Mouse (Mus musculus): Measurements from ENCODE around the gene Nin.

DNA sequence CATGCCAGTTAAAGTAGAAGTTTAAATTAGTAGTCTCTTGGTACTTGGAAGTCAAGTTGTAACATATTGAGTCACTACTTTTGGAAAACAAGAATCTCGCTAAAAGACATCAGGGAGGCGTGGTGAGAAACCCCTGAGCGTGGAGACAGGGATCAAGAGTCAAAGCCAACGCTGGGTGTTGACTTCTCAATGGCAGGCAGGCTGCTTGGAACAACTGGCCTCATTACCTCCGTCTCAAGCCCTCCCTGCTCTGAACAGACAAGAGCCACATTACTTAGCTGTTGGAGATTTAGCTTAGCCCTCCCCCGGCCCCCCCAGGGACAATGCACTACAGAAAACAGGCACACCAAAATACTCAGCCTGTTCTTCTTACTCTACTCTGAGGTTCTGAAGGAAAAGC lies 72.5 kb downstream of the Nin start:
- TF ChIP-seq CTCF (IDR thresholded peaks at IDR 0.05; ENCODE audit: insufficient read depth, low read depth, low read length) = no peak
- no peak for TF ChIP-seq POLR2A (IDR thresholded peaks at IDR 0.05; ENCODE audit: insufficient read depth, low read depth, low read length)

Measured in olfactory bulb, adult 2 months (tissue).